Mouse (Mus musculus): ENCODE data around the gene Nectin1.

The Nectin1 gene

GRCm38 (mm10) chr9:43765419-43766179 lies 21.8 kb downstream of the Nectin1 start:
- no peak for DNase-seq (ENCODE audit: low spot score)

DNA sequence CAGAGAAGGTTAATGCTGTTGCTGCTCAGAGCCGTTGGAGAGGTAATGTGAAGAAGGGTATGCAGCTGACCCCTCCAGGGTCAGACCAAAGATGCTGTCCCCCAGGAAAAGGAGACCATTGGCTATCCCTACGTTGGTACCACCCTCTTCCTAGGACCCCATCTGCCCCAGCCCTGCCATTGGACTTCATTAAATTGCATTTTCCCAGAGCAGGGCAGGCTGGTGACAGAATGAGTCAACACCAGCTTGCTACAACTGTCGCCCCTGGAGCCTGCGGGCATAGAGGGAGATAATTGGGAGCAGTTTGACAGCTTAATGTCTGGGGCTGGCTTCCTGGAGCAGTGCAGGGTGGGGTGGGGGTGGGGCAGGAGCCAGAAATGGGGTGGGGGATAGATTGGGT lies 25.0 kb downstream of the Nectin1 start:
- DNase-seq (ENCODE audit: low spot score) = peak; percentile 33

GRCm38 (mm10) chr9:43769228-43769627 lies 25.4 kb downstream of the Nectin1 start:
- DNase-seq (ENCODE audit: low spot score) = no peak

GRCm38 (mm10) chr9:43769940-43770339 lies 26.2 kb downstream of the Nectin1 start:
- DNase-seq (ENCODE audit: low spot score) = no peak

DNA sequence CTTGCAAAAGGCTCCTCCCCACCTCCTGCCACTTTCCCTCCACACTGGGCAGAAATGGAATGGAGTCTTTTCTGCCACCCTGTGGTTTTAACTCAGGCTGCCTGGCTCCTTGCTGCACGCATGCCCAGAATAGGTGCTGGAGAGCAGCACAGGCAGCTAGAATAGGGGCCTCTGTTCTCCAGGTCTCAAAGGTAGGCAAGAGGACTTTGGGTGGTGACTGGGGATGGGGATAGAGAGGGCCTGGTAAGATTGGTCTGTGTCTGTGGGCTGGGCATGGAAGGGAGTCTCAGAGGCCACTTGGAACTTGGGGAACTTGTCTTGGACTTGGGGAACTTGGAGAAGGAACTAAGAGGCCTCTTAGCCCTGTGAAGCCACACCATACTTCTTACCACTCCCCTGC lies 27.3 kb downstream of the Nectin1 start:
- no peak for DNase-seq (ENCODE audit: low spot score)

GRCm38 (mm10) chr9:43772460-43772859 lies 28.7 kb downstream of the Nectin1 start:
- DNase-seq (ENCODE audit: low spot score) = no peak

- no peak for DNase-seq (ENCODE audit: low spot score)
Measured at GRCm38 (mm10) chr9:43773521-43773920, 29.7 kb downstream of the Nectin1 start.

DNA sequence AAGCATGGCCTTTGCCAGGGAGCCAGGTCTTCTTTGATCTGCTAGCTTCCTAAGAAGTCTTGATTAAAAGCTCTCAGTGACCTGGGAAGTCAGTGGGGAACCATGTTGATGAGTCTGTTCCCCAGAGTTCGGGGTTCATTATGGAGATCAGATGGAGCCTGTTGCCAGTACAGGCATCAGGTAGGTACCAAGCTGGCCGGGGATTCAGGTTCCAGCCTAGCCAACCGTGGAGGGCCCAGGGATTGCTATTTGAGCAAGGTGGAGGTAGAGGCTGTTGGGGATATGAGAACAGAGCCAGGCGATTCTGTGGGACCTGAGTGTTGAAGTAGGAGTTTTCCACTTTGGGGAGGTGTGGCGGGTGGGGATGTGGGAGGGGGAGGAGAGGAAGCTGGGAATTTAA lies 30.6 kb downstream of the Nectin1 start:
- no peak for DNase-seq (ENCODE audit: low spot score)

DNA sequence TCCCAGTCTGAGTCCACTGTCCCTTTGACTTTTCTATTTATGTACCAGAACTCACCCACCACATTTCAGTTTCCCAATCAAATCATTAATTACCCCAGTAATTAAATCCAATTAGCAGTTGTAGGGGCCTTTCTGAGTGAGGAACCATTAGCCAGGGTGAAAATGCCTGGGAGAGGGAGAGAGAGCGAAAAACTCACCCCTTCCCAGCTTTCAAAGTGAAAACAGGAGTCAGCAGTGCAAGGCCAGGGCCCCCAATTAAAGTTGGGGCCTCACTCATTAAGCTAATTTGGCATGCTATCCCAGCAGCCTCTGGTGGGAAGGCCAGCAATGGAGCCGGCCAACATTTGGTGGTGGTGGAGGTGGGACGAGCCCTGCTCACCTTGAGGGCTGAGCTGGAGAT lies 32.4 kb downstream of the Nectin1 start:
- no peak for DNase-seq (ENCODE audit: low spot score)

GRCm38 (mm10) chr9:43777362-43778360 lies 33.9 kb downstream of the Nectin1 start:
- no peak for DNase-seq (ENCODE audit: low spot score)

DNA sequence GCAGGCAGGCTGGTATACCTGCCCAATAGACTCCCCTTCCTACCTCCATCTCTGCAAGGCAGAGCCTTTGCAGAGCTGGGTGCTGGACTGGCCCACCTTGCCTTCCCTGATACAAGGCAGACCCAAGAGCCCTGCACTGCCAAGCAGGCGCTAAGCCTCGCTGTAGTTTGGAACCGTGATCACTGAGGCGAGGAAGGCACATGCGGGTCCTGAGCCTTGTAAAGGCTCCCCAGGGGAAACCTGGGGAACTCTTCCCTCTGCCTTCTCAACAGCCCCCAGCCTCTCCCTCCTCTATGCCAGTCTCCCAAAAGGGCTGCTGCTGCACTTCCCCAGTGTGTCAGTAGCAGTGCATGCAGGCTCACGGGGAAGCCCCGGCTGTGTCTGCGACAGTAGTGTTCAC lies 37.1 kb downstream of the Nectin1 start:
- DNase-seq (ENCODE audit: low spot score) = no peak

GRCm38 (mm10) chr9:43782401-43782800 lies 38.6 kb downstream of the Nectin1 start:
- no peak for DNase-seq (ENCODE audit: low spot score)

GRCm38 (mm10) chr9:43783959-43784358 lies 40.2 kb downstream of the Nectin1 start:
- no peak for DNase-seq (ENCODE audit: low spot score)

- no peak for DNase-seq (ENCODE audit: low spot score)
Measured at GRCm38 (mm10) chr9:43784841-43785240, 41.1 kb downstream of the Nectin1 start.

- no peak for DNase-seq (ENCODE audit: low spot score)
Measured at GRCm38 (mm10) chr9:43787591-43787990, 43.8 kb downstream of the Nectin1 start.

- no peak for DNase-seq (ENCODE audit: low spot score)
Measured at GRCm38 (mm10) chr9:43792681-43793080, 48.9 kb downstream of the Nectin1 start.

GRCm38 (mm10) chr9:43793411-43793810 lies 49.6 kb downstream of the Nectin1 start:
- no peak for DNase-seq (ENCODE audit: low spot score)

- DNase-seq (ENCODE audit: low spot score) = no peak
Measured at GRCm38 (mm10) chr9:43796031-43796430, 52.2 kb downstream of the Nectin1 start.

- no peak for DNase-seq (ENCODE audit: low spot score)
Measured at GRCm38 (mm10) chr9:43796841-43797740, 53.3 kb downstream of the Nectin1 start.

DNA sequence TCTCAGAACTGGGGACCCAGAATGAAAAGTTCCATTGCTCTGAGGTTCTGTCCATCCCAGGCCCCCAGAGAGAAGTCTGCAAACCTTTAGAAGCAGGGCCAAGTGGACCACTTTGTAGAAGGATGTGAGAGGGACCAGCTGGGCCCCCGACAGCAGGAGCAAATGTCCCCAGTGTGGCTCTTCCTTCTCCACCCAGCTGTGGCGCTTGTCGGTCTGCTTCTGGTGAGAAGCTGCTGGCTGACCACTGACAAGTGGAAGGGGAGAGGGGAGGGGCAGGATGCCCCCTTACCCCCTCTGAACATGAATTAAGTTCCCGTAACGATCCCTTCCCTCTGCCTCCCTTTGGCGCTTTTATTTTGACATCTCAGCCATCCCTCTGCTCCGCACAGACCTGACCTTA lies 54.0 kb downstream of the Nectin1 start:
- no peak for DNase-seq (ENCODE audit: low spot score)

DNA sequence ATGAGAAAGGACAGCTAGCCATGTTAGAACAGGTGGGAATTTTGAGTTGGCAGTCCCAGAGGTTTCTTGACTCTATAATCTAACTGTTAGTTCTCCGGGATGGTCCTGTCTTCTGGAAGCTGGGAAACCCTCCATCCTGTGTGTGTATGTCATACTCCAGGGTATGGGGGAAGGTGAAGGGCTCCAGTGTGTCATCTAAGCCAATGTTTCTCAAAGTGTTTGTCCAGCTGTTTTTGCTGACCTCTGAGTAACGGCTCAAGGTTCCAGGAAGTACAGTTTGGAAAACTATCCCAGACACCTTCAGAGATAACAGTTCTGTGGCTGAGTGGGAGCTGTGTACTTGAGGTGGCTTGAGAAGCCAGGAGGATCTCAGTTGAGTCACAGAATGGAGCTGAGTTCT lies 56.7 kb downstream of the Nectin1 start:
- DNase-seq (ENCODE audit: low spot score) = no peak

DNA sequence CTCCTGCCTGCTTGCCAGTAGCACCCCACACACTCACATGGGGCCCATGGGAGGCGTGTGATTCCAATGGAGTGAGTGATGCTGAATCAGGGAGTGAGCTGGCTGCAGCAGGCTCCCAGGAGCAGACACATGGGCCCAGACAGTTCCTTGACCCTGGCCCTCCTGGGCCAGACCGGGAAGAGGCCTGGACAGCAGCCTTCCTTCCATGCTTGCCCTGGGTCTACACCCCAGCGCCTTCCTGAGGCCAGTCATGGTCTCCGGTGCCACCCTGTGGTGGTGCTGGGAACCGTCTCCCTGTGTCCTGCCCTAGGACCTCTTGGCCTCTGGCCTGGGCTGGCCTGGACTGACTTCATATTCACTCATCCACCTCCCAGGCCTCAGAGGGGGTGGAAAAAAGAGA lies 58.1 kb downstream of the Nectin1 start:
- peak; percentile 66 for DNase-seq (ENCODE audit: low spot score)
